Mouse (Mus musculus): Measurements from ENCODE around the gene Trim2.

The Trim2 gene

DNA sequence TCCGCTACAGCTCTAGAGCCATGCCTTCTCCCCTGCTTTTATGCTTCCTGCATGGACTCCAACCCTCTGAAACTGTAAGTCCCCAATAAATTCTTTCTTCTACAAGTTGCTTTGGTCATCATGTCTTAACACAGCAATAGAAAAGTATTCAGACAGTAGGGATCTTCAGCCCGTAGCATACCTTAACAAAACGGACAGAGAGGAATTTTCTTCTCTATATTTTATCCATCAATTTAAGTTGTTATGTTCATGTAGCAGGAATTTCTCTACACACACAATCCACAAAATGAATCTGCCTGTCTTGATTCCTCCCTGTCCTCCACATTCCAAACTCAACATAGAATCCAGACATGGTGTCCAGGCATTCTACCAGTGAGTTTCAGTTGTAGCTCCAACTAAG lies at the start of gene Trim2:
Gene Trim2, minus strand, starts transcription at position 101 of the 400 bp plus-strand sequence.
- DNase-seq (ENCODE audit: low spot score in 2 of 2) = no peak

DNA sequence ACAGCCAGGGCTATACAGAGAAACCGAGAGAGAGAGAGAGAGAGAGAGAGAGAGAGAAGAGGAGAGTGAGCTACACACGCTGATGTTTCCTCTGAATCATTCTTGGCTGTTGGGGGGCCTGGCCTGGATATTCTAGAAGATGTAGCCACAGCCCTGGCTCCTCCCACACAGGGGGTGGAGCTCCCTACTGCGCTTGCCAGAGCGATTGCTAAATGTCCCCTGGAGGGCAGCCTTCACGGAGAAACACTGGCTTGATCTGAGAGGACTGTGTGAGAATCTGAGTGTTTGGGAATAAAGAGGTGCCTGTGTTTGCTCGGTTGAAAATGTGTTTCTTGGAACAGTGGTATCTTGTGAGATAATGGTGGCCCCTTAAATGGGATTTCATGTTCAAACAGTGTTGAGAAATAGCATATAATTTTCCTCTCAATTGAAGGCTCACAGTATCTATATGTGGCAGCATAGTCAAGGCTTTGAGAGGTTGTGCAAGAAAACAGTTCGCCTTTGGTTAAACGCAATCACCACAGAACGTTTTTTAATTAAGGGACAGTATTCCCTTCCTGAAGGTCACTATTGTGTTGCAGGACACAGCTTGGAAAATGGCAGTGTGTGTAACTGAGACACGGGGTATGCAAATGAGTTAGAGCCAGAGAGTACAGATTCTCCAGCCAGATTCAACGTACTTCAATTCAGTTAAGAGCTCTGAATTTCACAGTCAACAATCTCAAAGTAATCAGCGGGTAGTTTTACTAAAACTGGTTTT lies 49.4 kb upstream of the Trim2 start:
- peak; percentile 35 to 41 for DNase-seq (ENCODE audit: low spot score in 2 of 2)

DNA sequence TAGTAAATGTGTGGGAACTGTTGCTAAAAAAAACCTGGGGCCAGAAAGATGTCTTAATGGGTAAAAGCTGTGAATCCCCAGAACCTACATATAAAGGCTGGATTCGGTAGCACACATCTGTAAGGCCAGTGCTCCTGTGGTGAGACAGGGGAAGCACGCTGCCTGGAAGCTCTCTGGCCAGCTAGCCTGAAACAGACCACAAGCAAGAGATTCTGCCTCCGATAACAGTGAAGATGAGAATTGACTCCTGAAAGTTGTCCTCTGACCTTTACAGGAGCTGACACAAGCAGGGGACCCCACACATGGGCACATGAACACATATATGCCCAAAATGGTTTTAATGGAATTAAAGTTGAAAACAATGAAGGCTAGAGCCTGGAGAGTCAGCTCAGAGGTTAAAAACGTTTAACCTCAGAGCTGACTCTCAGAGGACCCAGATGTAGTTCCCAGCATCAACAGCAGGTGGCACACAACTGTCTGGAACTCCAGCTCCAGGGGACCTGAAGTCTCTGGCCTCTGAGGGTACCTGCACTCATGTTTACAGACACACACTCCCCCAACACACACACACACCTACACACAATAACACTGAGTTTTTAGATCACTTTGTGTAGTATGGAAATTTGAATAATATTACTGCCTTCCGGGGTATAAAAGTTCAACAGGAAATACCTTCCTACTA lies 45.8 kb upstream of the Trim2 start:
- DNase-seq (ENCODE audit: low spot score in 2 of 2) = peak in 1 of 2 experiments; percentile 57

DNA sequence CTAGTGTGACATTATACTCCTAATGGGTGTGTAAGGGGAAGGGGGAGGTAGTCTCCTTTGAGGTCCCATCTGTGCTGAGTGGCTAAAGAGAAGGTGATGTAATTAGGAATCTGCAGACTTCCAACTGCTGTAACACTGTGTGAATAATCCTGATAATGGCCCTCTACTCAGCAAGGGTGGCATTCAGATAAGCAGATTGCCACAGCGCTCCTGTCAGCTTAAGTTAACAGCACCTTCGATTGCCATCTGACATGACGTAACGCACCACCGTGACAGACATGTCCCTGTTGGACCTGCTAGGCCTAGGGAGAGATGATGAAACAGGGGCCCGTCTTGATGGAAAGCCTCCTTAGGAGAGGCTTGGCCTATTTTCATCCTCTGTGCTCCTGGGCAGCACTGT lies 43.6 kb upstream of the Trim2 start:
- DNase-seq (ENCODE audit: low spot score in 2 of 2) = no peak

DNA sequence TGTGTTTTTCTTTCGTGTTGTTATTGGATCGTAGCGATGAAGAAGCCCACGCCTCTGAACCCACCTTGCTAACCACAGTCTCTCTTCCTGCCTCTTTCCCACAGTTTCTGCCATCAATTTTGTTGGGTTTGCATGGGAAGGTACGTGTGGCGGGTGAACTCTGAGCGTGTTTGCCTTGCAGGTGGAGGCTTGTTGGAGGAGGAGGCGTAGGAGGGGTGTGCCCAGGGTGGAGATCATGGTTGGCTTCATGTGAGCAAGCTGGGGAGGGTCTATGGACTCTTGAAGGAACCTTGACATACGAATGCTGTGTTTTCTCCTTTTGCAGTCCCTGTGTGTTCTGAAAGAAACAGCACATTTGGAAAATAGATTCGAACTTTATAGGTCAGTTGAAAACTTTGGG lies 43.1 kb upstream of the Trim2 start:
- DNase-seq (ENCODE audit: low spot score in 2 of 2) = no peak

DNA sequence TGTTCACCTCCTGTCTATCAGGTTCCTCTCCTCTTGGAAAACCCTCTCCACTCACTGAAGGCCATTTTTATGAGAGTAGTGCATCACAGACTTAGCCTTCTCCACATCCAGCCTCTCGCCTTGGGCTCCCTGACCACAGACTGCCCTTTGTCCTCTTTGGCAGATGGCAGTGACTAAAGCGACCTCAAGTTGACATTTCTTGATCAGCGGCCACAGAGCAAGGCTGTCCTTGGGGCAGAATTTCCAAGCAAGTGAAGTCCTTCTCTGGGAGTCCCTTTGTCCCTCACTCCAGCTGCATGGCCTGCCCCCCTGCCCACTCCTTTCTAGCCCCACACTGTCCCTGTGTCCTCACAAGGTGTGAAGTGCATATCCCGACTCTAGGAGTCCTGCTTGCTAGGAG lies 40.7 kb upstream of the Trim2 start:
- peak in 1 of 2 experiments; percentile 23 for DNase-seq (ENCODE audit: low spot score in 2 of 2)

DNA sequence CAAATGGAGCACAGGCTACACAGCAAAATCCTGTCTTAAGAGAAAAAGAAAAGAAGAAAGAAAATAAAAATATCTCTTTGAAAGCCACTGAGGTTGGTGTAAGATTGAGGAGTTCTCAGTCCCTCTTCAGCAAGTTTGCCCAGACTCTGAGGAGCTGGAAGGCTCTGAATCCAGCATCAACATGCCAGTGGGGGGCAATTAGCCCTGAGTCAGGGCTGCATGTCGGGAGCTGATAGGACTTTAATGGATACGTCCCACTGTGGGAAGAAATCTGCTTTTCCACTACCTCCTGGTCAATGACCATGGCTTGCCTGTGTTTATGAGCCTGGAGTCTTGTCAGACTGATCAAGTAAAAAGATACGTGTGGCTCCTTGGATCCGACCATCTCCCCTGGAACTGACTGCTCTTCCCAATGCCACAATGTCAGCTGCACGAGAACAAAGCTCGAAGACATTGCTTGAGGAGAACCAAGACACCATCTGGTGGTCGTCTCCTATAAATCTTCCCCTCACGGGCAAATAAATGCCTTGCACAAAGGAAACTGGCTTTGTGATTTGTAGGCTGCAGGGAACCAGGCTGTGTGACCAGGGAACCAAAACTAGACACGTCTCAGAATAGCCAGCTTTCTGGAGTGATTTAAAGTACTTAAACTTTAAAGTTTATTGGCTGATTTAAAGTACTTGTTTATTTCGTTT lies 39.9 kb upstream of the Trim2 start:
- no peak for DNase-seq (ENCODE audit: low spot score in 2 of 2)

DNA sequence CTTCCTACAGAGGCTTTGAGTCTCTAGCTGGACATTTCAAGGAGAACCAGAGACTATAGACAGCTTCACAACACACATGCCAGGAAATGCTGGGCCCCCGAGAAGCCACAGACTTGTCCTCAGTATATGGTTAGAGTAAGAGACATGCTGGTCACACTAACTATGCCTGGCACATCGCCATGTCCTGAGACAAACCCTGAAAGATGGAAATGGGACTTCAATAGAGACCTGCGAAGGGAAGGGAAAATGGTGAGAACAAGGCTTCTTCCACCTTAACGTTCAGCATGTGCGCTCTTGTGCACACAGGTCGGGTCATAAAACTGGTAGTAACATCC lies 38.9 kb upstream of the Trim2 start:
- DNase-seq (ENCODE audit: low spot score in 2 of 2) = no peak

DNA sequence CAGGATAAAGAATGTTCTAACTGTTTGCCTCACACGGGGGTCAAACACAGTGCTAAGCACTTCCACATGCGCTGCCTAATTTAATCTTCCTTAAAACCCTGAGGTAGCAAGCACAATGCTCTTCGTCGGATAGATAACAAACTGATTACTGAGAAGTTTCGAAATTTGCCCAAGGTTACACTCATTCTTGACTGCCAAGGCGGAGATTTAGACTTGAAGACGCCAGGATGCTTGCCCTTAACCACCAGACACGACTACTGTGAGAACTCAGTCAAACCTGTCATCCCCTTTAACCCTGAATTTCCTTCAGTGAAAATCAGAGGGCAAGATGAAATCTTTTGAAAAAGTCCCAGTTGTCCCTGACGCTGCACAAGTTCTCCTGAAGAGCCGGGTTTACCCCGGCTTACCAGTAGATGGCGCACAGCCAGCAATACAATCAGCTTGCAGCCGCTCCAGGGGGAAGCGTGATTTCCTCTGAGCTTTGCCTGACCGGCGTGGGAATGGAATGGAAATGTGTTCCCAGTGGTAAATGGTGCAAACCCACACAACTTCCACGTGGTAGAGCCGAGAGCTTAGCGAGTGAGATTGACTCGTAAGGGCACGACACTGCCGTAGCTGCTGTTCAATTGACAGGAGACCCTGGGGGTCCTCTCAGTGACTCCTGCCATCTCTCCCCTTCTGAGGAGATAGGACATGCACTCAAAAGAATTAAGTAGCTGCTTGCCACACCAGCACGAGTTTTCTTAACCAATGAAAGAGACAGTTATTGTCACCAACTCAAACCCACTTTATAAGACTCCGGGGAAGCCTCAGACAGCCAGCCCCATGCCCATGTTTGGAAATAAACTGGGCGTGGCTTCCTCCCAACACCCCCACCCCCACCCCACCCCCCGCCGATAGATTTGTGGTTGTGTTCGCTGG lies 38.3 kb upstream of the Trim2 start:
- DNase-seq (ENCODE audit: low spot score in 2 of 2) = peak; percentile 74 to 80

DNA sequence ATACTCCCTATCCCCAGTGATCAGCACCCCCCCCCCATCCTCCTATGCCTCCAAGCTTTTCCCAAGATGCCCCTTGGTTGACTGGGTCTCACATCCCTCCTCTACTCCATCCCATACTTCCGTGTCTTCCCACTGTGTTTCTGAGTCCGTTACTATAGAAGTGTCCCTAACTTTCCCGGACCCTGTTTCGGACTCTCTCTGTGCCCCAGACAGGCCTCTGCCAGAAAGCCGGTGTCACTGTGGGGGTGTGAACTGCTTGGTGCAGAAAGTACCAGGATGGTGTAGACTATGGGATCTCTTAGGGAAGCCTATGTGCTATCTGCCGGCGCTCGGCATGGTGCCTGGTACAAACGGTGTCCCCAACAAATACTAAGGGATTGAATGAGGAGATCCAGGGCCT lies 36.4 kb upstream of the Trim2 start:
- no peak for DNase-seq (ENCODE audit: low spot score in 2 of 2)

DNA sequence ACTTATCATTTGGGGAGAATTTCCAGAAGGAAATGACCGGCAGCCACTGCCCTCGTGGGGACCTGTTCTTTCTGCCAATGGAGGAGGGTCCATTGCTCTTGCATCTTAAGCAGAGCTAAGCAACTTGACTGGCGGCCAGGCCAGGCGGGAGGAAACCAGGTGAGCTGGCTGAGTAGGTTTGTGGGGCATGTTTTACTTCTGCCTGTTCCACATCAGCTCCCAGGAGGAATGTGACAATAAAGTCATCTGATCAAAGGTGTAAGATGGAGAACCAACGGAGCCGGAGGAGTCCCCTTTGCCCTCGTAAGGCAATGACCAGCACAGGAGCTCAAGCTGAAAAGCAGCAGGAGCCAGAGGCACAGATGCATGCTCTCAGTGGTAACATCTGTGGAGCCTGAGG lies 35.1 kb upstream of the Trim2 start:
- DNase-seq (ENCODE audit: low spot score in 2 of 2) = no peak

DNA sequence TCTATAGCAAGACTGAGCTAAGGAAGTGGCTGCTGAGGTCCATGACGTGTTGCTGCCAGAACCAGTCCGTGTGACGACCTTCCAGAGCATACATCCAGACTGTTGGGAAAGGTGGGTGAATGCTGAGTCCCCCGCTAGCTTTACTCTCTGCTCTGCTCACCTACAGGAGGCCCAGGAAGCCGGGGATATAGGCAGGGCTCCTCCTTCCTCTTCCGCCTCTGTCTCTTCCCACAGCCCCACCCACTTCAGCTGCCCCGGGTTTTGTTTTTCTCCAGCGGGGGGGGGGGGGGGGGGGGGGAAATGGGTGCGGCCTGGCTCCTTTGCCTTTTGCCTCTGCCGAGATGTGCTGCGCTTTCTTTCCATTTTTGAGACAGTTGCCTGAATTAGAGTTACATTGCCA lies 30.9 kb upstream of the Trim2 start:
- DNase-seq (ENCODE audit: low spot score in 2 of 2) = no peak

DNA sequence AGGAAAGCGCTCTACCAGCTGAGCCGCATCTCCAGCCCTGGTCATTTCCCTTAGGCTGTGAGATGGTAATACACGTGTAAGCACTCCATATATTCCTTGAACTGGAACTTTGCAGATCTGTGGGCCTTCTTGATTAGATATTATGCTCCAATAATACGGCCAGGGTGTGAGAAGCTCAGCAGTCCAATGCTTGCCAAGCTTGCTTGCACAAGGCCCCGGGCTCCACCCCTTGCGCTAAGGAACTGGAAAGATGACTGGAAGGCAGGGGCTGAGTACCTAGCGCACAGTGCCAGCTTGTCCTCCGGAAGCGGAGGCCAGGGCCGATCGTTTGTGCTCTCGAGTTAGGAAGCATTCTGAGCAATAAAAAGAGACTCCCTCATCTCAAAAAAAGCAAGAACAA lies 29.7 kb upstream of the Trim2 start:
- no peak for DNase-seq (ENCODE audit: low spot score in 2 of 2)

DNA sequence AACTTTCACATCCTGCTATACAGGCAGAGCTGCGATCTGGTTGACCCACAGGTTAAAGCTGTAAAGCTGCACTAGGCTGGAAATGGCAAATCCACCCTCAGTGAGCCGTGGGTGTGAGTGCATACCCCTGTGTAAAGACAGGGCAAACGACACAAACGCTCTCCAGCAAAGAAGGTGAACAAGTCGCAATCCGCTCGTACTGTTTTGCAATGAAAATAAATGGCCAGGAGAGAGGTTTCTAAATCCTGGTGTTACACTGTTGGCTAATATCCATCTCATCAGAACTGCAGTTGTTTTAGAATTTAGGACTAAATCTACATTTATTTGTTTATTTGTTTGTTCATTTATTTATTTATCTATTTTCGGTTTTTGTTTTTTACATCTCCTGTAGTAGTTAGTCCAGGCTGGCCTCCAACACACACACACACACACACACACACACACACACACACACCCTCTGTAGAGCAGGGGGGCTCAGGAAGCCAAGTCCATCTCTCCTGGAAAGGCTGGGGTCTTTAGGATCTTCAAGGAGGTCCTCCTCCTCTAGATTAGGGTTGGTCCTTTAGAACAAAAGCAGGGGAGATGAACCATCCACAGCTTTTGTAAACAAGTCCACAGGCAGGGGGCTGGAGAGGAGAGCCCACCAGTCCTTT lies 28.9 kb upstream of the Trim2 start:
- DNase-seq (ENCODE audit: low spot score in 2 of 2) = no peak

DNA sequence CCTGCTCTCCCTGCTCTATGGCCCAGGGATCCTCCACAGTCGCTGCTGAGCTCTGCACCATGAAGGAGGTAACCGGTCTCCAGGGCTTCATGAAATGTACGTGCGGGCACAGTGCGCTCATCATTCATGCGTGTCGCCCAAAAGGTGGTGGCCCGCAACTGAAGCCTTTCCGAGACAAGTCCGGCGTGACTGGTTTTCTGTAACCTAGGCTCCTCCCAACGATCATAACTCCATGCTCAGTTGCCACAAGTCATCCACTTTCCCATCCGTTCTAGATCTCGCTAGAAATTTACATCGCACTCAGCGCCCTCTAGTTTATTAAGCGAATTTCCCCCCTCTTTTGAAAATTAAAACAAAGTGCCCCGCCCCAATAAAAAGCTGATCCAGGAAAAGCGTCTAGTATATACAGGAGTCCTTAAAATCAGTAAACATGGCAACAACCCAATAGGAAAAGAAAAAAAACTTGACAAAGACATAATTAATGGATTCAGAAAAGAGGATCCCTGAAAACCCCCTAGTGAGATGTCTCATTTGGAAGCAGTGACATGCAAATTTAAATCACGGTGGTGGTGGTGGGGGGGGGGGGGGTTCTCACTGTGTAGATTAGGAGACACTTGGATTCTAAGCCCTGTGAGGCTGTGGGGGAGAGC lies 28.2 kb upstream of the Trim2 start:
- DNase-seq (ENCODE audit: low spot score in 2 of 2) = no peak

DNA sequence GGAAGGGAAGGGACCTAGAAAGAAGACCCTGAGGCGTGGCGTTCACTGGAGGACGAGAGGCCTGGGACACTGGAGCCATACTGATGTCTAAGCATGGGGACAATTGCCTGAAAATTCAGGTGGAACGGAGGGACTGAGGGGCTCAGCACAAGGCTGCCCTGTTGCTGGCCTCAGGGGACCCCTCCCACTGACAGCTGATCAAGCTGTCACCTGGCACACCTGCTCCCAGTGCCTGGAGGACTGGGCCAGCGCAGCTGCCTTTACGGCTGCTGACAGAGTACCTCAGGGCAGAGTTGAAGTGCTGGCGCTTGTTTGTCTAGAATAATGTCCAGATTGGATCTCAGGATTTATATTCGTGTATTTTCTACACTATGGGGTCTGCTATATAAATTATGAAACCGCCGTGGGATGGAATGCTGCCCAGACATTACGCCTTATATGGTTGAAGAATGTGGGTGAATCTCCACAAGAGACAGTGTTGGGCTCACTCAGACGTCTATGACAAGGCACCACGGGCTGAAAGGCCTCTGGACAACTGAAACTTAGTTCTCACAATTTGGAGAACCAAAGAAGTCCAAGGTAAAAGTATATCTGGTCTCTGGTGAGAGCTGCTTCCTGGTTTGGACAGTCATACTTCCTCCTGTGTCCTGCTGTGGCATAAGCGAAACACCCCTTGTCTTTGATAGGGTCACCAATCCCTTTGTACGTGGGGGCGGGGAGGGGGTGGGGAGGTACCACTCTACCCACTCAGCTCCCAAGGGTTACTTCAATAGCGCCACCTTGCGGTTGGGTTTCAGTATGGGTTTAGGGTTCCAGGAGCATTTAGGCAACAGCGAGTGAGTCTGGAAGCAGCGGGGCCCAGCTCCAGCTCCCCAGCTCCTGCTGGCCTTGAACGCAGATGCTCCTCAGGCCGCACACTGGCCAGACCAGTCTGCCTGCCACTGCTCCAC lies 27.0 kb upstream of the Trim2 start:
- peak in 1 of 2 experiments; percentile 48 for DNase-seq (ENCODE audit: low spot score in 2 of 2)

DNA sequence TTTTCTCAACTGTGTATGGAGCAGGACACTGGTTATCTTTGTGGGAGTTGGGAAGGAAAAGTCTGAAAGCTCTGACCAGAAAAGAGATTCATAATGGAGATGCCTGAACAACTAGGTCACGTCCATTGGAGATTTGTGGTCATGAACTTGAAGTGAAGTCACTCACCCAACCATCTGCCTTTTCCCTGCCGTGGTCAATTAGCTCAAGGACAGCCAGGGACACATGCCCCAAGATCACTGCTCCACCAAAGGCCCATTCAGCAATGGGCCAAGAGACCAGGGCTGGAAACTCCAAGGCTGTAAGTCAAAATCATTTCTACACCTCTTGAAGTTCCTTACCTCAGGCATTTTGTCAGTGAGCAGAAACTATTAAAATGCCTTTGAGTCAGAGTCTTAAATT lies 23.5 kb upstream of the Trim2 start:
- DNase-seq (ENCODE audit: low spot score in 2 of 2) = no peak

DNA sequence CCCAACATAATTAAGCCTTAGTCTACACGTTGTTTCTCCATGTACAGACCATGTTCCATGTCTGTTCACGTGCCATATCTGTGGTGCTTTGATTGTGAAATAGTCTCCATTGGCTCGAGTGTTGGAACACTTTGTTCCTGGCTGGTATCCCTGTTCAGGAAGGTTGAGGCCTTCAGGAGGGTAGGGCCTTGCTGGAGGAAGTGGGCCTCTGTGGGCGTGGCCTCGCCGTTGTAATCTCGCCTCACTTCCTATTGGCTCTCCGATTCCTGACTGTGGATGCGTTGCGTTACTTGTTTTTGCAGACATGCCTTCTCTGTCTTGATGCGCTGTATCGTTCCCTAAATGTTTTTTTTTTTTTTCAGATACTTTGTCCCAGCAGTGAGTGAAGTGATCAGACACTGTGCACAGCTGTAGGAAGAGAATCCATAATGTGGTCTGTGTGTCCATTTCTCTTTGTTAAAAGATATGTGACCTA lies 18.3 kb upstream of the Trim2 start:
- DNase-seq (ENCODE audit: low spot score in 2 of 2) = no peak

DNA sequence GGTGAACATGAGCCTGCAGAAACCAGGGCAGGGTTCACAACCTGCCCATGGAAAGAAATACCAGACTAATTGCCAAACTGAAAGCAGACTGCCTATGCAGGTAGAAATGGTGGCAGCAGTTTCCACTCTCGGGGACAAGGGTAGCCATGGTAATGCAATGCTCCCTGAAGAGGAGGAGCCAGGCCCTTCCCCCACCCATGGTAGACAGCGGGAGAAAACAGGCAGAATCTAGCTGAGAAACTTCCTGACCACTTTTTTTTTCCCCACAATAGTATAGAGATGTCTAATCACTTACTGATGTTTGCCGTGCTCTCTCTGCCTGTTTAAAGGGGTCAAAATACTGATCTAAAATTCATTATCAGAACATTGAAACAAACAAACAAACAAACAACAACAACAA lies 17.8 kb upstream of the Trim2 start:
- DNase-seq (ENCODE audit: low spot score in 2 of 2) = no peak

DNA sequence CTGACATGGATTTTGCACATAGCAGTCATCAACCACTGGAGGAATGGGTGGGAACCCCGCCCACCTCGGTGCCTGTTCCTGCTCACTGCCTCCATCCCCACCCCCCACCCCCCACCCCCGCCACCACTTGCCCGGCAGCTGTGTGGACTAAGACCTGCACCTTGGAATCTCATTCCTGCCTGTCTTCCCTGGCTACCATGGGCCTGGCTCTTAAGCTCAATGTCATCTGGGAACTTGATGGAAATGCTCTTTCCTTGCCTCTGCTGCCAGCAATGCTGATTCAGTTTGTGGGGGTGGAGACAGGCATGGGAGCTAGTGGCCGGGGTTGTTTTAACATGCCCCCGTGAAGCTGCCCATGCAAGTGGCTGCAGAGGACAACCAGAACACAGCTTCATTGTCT lies 17.3 kb upstream of the Trim2 start:
- no peak for DNase-seq (ENCODE audit: low spot score in 2 of 2)

Data from frontal cortex, postnatal 10 days (tissue).